Mouse (Mus musculus) induced T-regulatory cell, adult 2 months (primary cell): ENCODE results near the gene Rap1gds1.
A peak's percentile ranks its signal among the peaks of the same experiment; 100 is the strongest.

Experiments
- DNase-seq: peaks from one replicate; pipeline ENCODE4 v3.0.0-alpha.2; 2012; ENCODE audit warnings: low read depth

The Rap1gds1 gene

GRCm38 (mm10) chr3:139048701-139049622, 26.0 kb downstream of the Rap1gds1 start:
- DNase-seq: no peak

GRCm38 (mm10) chr3:139042433-139042854, 32.6 kb downstream of the Rap1gds1 start:
- DNase-seq: peak; percentile 90

GRCm38 (mm10) chr3:139041921-139042320, 33.1 kb downstream of the Rap1gds1 start:
- peak; percentile 62 for DNase-seq

GRCm38 (mm10) chr3:139037030-139037429, 38.0 kb downstream of the Rap1gds1 start:
- DNase-seq: no peak

- no peak for DNase-seq
Observed at GRCm38 (mm10) chr3:139033179-139033578, 41.8 kb downstream of the Rap1gds1 start.

GRCm38 (mm10) chr3:139030644-139031227, 44.3 kb downstream of the Rap1gds1 start:
- no peak for DNase-seq

GRCm38 (mm10) chr3:139025077-139025476, 49.9 kb downstream of the Rap1gds1 start:
- DNase-seq: no peak

GRCm38 (mm10) chr3:139023585-139023984, 51.4 kb downstream of the Rap1gds1 start:
- DNase-seq: no peak

- no peak for DNase-seq
Observed at GRCm38 (mm10) chr3:139012352-139012751, 62.6 kb downstream of the Rap1gds1 start.

GRCm38 (mm10) chr3:139005669-139006068, 69.3 kb downstream of the Rap1gds1 start:
- DNase-seq: no peak

- DNase-seq: no peak
Observed at GRCm38 (mm10) chr3:139002774-139003173, 72.2 kb downstream of the Rap1gds1 start.

GRCm38 (mm10) chr3:139000071-139000867, 74.7 kb downstream of the Rap1gds1 start:
- peak; percentile 74 for DNase-seq

GRCm38 (mm10) chr3:138993473-138993872, 81.5 kb downstream of the Rap1gds1 start:
- DNase-seq: no peak

- DNase-seq: no peak
Observed at GRCm38 (mm10) chr3:138991367-138991766, 83.6 kb downstream of the Rap1gds1 start.

- DNase-seq: no peak
Observed at GRCm38 (mm10) chr3:138989141-138989540, 85.9 kb downstream of the Rap1gds1 start.

- no peak for DNase-seq
Observed at GRCm38 (mm10) chr3:138988004-138988403, 87.0 kb downstream of the Rap1gds1 start.

- no peak for DNase-seq
Observed at GRCm38 (mm10) chr3:138982249-138982648, 92.8 kb downstream of the Rap1gds1 start.

GRCm38 (mm10) chr3:138977413-138977812, 97.6 kb downstream of the Rap1gds1 start:
- no peak for DNase-seq

- DNase-seq: no peak
Observed at GRCm38 (mm10) chr3:138967627-138968026, 107.4 kb downstream of the Rap1gds1 start.

GRCm38 (mm10) chr3:138958527-138958926, 116.5 kb downstream of the Rap1gds1 start:
- no peak for DNase-seq

GRCm38 (mm10) chr3:138955220-138955619, 119.8 kb downstream of the Rap1gds1 start:
- DNase-seq: no peak

- DNase-seq: no peak
Observed at GRCm38 (mm10) chr3:138949081-138949480, 125.9 kb downstream of the Rap1gds1 start.
